Mouse (Mus musculus) small intestine, adult 2 months (tissue): ENCODE data around the gene Slc6a4.

ENCODE experiments used
- CTCF ChIP-seq: fragments of 200-500 bp; IDR thresholded peaks from 2 replicates; pipeline ENCODE4 v1.5.1; 2012; ENCODE audit warnings: low read depth, mild to moderate bottlenecking, control low read depth, inconsistent platforms, low read length, moderate library complexity, mixed read lengths; ENCODE audit not compliant: insufficient replicate concordance, insufficient read length; ENCODE audit errors: extremely low read depth
- POLR2A ChIP-seq: fragments of 200-500 bp; IDR thresholded peaks from 2 replicates; pipeline ENCODE4 v1.6.1; 2012; ENCODE audit warnings: low read depth, mild to moderate bottlenecking, control low read depth, inconsistent platforms, low read length, moderate library complexity

- TF ChIP-seq POLR2A: no peak
- TF ChIP-seq CTCF: no peak
These were observed 28.2 kb downstream of the Slc6a4 start for GRCm38 (mm10) chr11:77026559-77026958.
